8 mouse cellular contexts compared by ENCODE assay signal in genomic region chr9:61697959-61698358, GRCm38 (mm10).
DNase-seq lines count a peak whose midpoint lies in the region; TF ChIP-seq lines count a peak whose summit lies in the region.
"Had no signal": no experiment of that assay in that cellular context is flagged by ENCODE, and none has a peak within 500 bp of the region (broad histone marks: within the 10 kb centered on the region; RNA-seq: fewer than 3 reads in every experiment).

No protein-coding gene starts in this region.

- 26% methylated on average over 11 of the region's 11 CpGs for WGBS in cerebellum, adult 2 months
- 23% methylated on average over 11 of the region's 11 CpGs for WGBS in lung, adult 2 months
- 14% methylated on average over 11 of the region's 11 CpGs for WGBS in small intestine, adult 2 months

- TF ChIP-seq POLR2A in cerebellum, adult 2 months (IDR thresholded peaks at IDR 0.05; ENCODE audit: borderline replicate concordance, insufficient read depth, low read length): no peak
- TF ChIP-seq POLR2A in lung, adult 2 months (IDR thresholded peaks at IDR 0.05; ENCODE audit: borderline replicate concordance, extremely low read depth, low read depth, low read length): no peak
- 0 out of 2 replicates have a peak, but pooled peaks have one; percentile 15 for TF ChIP-seq POLR2A in small intestine, adult 2 months (IDR thresholded peaks at IDR 0.05; ENCODE audit: low read depth, low read length)

- H3K27me3 ChIP-seq in cerebellum, adult 2 months (ENCODE audit: control insufficient read depth, insufficient read depth, low read length): no peaks in the 10 kb centered on the region
- H3K27me3 ChIP-seq in small intestine, adult 2 months (ENCODE audit: control insufficient read depth, insufficient read depth, low read length): no peaks in the 10 kb centered on the region

- no peaks in the 10 kb centered on the region for H3K4me1 ChIP-seq in cerebellum, adult 2 months (ENCODE audit: control insufficient read depth, insufficient read depth, low read length)
- no peaks in the 10 kb centered on the region for H3K4me1 ChIP-seq in lung, adult 2 months (ENCODE audit: control insufficient read depth, insufficient read depth, low read length)
- H3K4me1 ChIP-seq in small intestine, adult 2 months (ENCODE audit: control insufficient read depth, insufficient read depth, insufficient read length, low read length): peaks cover 24% of the 10 kb centered on the region

- H3K4me3 ChIP-seq in cerebellum, adult 2 months (replicated peaks; ENCODE audit: insufficient read depth, low read depth, low read length): no peak overlapping the region
- no peak overlapping the region for H3K4me3 ChIP-seq in lung, adult 2 months (replicated peaks; ENCODE audit: extremely low read depth, low read depth, low read length)
- peak overlapping the region; percentile 31 for H3K4me3 ChIP-seq in small intestine, adult 2 months (ENCODE audit: low read depth, low read length)
- H3K4me3 ChIP-seq: liver, embryonic 13.5 days had no signal

- H3K27ac ChIP-seq in cerebellum, adult 2 months (ENCODE audit: insufficient read depth, low read length): no peak overlapping the region
- H3K27ac ChIP-seq in small intestine, adult 2 months (ENCODE audit: insufficient read depth, low read depth, low read length): no peak overlapping the region
- H3K27ac ChIP-seq: liver, embryonic 13.5 days had no signal

- peak; percentile 89 for DNase-seq in B cell, adult 2 months
- DNase-seq in ES-CJ7 (ENCODE audit: low read depth, low spot score): peak; percentile 81
- DNase-seq in cerebellum, adult 2 months: peak; percentile 41 to 63
- peak; percentile 42 to 67 for DNase-seq in frontal cortex, postnatal 10 days (ENCODE audit: low spot score in 2 of 2)
- peak; percentile 73 for DNase-seq in kidney, postnatal 14 days
- peak; percentile 66 for DNase-seq in lung, adult 2 months
- DNase-seq: liver, embryonic 13.5 days had no signal

- peak; percentile 89 for TF ChIP-seq CTCF in cerebellum, adult 2 months (IDR thresholded peaks at IDR 0.05; ENCODE audit: borderline replicate concordance, insufficient read depth, low read depth, low read length)
- TF ChIP-seq CTCF in lung, adult 2 months (IDR thresholded peaks at IDR 0.05; ENCODE audit: insufficient read depth, low read length): peak; percentile 94
- peak; percentile 99 for TF ChIP-seq CTCF in small intestine, adult 2 months (IDR thresholded peaks at IDR 0.05; ENCODE audit: extremely low read depth, insufficient read length, insufficient replicate concordance, low read depth, low read length)

- H3K36me3 ChIP-seq in small intestine, adult 2 months (ENCODE audit: control insufficient read depth, insufficient read depth, low read length): no peaks in the 10 kb centered on the region
- H3K36me3 ChIP-seq: liver, embryonic 13.5 days had no signal
